Mouse (Mus musculus) central nervous system, embryonic 14 days (tissue): Measurements from ENCODE around the gene Lamb1. TPM values are rescaled to one million over a fixed set of nuclear protein-coding genes. Genes with fewer than 3 reads are reported as not detected.

Source experiments
- polyA plus RNA-seq: library from polyadenylated mRNA; depleted of rRNA; stranded (reverse); fragments of >200 nt; gene quantifications from 2 replicates; pipeline ENCODE4 v1.2.3, GENCODE M21; 2012; rRNA removed

Gene Lamb1
- 20.7 and 34.4 TPM in 2 replicates for polyA plus RNA-seq

GRCm38 (mm10) chr12:31265005-31265721, at the start of gene Lamb1:
Gene Lamb1 (plus strand): TSS chr12:31265234.

GRCm38 (mm10) chr12:31240470-31240869, 24.6 kb upstream of the Lamb1 start, which contains the start of gene Gm6993:
Gene Gm6993 (plus strand): TSS chr12:31240770.

DNA sequence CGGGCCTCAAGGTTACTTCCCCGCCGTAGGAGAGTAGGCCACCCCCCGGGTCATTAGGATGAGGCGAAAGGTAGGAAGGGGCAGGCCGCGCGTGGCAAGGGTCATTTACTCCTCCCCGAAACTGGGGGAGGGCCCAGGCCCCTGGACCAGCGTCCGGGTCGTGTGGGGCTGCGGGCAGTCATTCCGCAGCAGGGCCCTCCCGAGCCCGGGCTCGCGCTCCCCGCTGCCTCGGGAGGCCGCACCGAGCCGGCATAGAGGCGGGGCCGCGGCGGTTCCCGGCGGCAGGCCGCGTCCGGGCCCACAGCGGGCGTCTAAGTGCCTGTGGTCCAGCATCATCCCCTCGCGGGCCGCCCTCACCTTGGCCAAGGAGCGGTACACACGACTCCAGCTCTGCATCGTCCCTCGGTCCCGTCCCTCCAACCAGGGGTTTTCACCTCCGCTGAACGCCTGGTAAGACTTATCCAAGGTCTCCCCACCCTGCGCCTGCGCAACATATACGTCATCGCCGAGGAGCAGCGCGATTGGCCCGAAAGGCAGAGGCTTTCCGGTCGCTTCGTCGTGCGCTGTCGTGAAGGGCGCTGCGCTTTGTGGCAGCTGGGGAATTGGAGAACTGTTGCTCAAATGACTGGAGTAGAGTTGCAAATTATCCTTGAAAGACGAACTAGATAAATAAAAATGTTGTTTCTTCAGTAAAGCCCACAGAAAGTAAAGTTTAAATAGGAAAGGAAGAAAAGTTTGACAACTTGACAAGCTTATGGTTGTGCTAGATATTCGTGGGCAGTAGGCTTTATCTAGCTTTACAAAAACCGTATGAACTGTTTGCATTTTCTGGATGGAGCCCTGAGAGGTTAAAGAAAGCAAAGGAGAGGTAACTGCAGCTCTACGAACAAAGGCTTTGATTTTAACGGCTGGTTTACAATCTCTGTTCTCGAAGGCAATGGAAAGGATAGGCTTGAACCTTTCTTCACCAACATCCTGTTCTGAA, 86.2 kb downstream of the Lamb1 start, which contains the start of gene Dld:
Gene Dld (minus strand): TSS at position 510 of the 985 bp plus-strand sequence.

Other genes starting within 250 kb of the Lamb1 start
- gene Fam110c, start 191.4 kb upstream of the Lamb1 start, polyA plus RNA-seq, result 0.10 TPM in 1 of 2 replicates, not detected in the other
- not detected in 2 replicates for gene Gm6993, start 24.5 kb upstream of the Lamb1 start, polyA plus RNA-seq
- gene Dld, start 86.2 kb downstream of the Lamb1 start, polyA plus RNA-seq, result 70.4 and 76.6 TPM in 2 replicates
- gene Slc26a3, start 125.6 kb downstream of the Lamb1 start, polyA plus RNA-seq, result 0.06 TPM in 2 replicates
- 13.0 and 14.3 TPM in 2 replicates for gene Cbll1, start 234.4 kb downstream of the Lamb1 start, polyA plus RNA-seq